Mouse (Mus musculus): ENCODE results near the gene Vps13a.

DNA sequence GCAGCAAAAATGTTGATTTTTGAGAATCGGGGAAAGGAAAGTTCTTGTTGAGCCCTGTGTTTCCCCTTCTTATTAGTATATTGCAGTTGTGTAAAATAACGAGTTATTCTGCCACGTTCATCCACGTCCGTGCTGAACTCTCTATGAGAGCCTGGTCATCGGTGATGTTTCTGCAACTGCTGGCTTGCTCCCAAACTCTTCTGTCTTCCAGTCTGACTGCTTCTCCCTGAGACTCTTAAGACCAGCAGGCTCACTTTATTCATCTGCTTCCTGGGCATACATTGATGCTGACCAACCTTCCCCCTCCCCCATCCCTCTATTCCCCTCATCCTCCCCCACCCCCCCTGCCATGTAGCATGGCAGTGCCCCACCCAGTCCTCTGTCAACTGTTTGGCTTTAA, 183.5 kb downstream of the Vps13a start:
- TF ChIP-seq CTCF (IDR thresholded peaks at IDR 0.05) (no peak), POLR2A (IDR thresholded peaks at IDR 0.05; ENCODE audit: insufficient read depth, low read depth, low read length) (no peak)

All from heart, adult 2 months (tissue).